Mouse (Mus musculus) CH12.LX (cell line): ENCODE data around the gene Uvrag.

ENCODE experiments used
- CTCF ChIP-seq, 2 experiments: IDR thresholded peaks in 1 of 2; conservative IDR thresholded peaks in 1 of 2; 2 replicates each; pipeline ENCODE4 v1.5.1; 2011 to 2012; ENCODE audit warnings: low read depth in 2 of 2, low read length in 2 of 2, improper control_type of control experiment in 1 of 2, inconsistent platforms in 1 of 2, mild to moderate bottlenecking in 1 of 2, moderate library complexity in 1 of 2
- POLR2A ChIP-seq: IDR thresholded peaks from 2 replicates; pipeline ENCODE4 v1.6.1; 2011; ENCODE audit warnings: low read depth, mild to moderate bottlenecking, improper control_type of control experiment, low read length
- TCF12 ChIP-seq: IDR thresholded peaks from 2 replicates; pipeline ENCODE4 v1.6.1; 2014; ENCODE audit warnings: low read depth, mild to moderate bottlenecking, inconsistent platforms, low read length, improper control_type of control experiment
- ZNF384 ChIP-seq: IDR thresholded peaks from 2 replicates; pipeline ENCODE4 v1.6.1; 2012; ENCODE audit warnings: low read depth, low read length, improper control_type of control experiment, inconsistent platforms

GRCm38 (mm10) chr7:98874411-98874951 lies 266.5 kb downstream of the Uvrag start:
- TF ChIP-seq POLR2A, result no peak
- TF ChIP-seq CTCF (conservative IDR thresholded peaks at IDR 0.05 in 1 of 2, IDR thresholded peaks at IDR 0.05 in 1 of 2; ENCODE audit: low read depth in 2 of 2, low read length in 2 of 2), result no peak
- no peak for TF ChIP-seq ZNF384
- no peak for TF ChIP-seq TCF12
